Mouse (Mus musculus): ENCODE measurements around the gene Mllt1. TPM values are rescaled to one million over a fixed set of nuclear protein-coding genes. Genes with fewer than 3 reads are reported as not detected.

Mllt1 gene
- polyA plus RNA-seq, 1 experiment from 2014 or later: 25.8 TPM

GRCm38 (mm10) chr17:56907096-56907495, 28.1 kb downstream of the Mllt1 start:
- Histone ChIP-seq H3K9me3 (replicated peaks) (no peaks in the 10 kb centered on the region), H3K4me3 (no peak overlapping the region), H3K27me3 (no peaks in the 10 kb centered on the region), H3K27ac (peak overlapping the region; percentile 59; the same call in 1 of the 2 replicates), H3K9ac (no peak overlapping the region), H3K36me3 (peaks cover 33% of the 10 kb centered on the region; the same call in 1 of the 2 replicates), H3K4me2 (no peak overlapping the region), H3K4me1 (replicated peaks) (peaks cover 23% of the 10 kb centered on the region)
- WGBS: 77% methylated on average over 5 of the region's 5 CpGs
- ATAC-seq (replicated peaks; ENCODE audit: insufficient number of reproducible peaks, insufficient read depth, low FRiP score, low read depth): no peak

GRCm38 (mm10) chr17:56906166-56906565, 29.0 kb downstream of the Mllt1 start:
- no peak overlapping the region for H3K4me3 ChIP-seq
- no peaks in the 10 kb centered on the region for H3K27me3 ChIP-seq
- no peaks in the 10 kb centered on the region for H3K9me3 ChIP-seq (replicated peaks)
- no peak overlapping the region for H3K4me2 ChIP-seq
- peaks cover 34% of the 10 kb centered on the region; the same call in 1 of the 2 replicates for H3K36me3 ChIP-seq
- ATAC-seq (replicated peaks; ENCODE audit: insufficient number of reproducible peaks, insufficient read depth, low FRiP score, low read depth): no peak
- WGBS: 92% methylated on average over 3 of the region's 3 CpGs
- H3K4me1 ChIP-seq (replicated peaks): peaks cover 23% of the 10 kb centered on the region
- no peak overlapping the region for H3K9ac ChIP-seq
- no peak overlapping the region for H3K27ac ChIP-seq

- Histone ChIP-seq H3K9ac (no peak overlapping the region), H3K27ac (no peak overlapping the region), H3K4me1 (replicated peaks) (peaks cover 11% of the 10 kb centered on the region), H3K9me3 (replicated peaks) (no peaks in the 10 kb centered on the region), H3K4me3 (no peak overlapping the region), H3K27me3 (no peaks in the 10 kb centered on the region), H3K36me3 (peaks cover 32% of the 10 kb centered on the region; the same call in 1 of the 2 replicates), H3K4me2 (no peak overlapping the region)
- no peak for ATAC-seq (replicated peaks; ENCODE audit: insufficient number of reproducible peaks, insufficient read depth, low FRiP score, low read depth)
- WGBS: 83% methylated on average over 5 of the region's 5 CpGs
These were observed 32.5 kb downstream of the Mllt1 start for GRCm38 (mm10) chr17:56902698-56903097.

GRCm38 (mm10) chr17:56897630-56898195, 37.5 kb downstream of the Mllt1 start:
- no peak overlapping the region for H3K9ac ChIP-seq
- H3K4me1 ChIP-seq (replicated peaks): no peaks in the 10 kb centered on the region
- no peaks in the 10 kb centered on the region for H3K27me3 ChIP-seq
- ATAC-seq (replicated peaks; ENCODE audit: insufficient number of reproducible peaks, insufficient read depth, low FRiP score, low read depth): peak; percentile 57; the same call in 1 of the 2 replicates
- WGBS: 78% methylated on average over 7 of the region's 7 CpGs
- H3K27ac ChIP-seq: no peak overlapping the region
- no peaks in the 10 kb centered on the region for H3K9me3 ChIP-seq (replicated peaks)
- no peak overlapping the region for H3K4me2 ChIP-seq
- H3K4me3 ChIP-seq: no peak overlapping the region
- H3K36me3 ChIP-seq: peaks cover 59% of the 10 kb centered on the region

GRCm38 (mm10) chr17:56896513-56897129, 38.6 kb downstream of the Mllt1 start:
- H3K4me2 ChIP-seq: no peak overlapping the region
- no peaks in the 10 kb centered on the region for H3K9me3 ChIP-seq (replicated peaks)
- no peak overlapping the region for H3K4me3 ChIP-seq
- H3K4me1 ChIP-seq (replicated peaks): no peaks in the 10 kb centered on the region
- ATAC-seq (replicated peaks; ENCODE audit: insufficient number of reproducible peaks, insufficient read depth, low FRiP score, low read depth): no peak
- H3K9ac ChIP-seq: no peak overlapping the region
- WGBS: 89% methylated on average over 6 of the region's 6 CpGs
- H3K36me3 ChIP-seq: peaks cover 58% of the 10 kb centered on the region
- no peak overlapping the region for H3K27ac ChIP-seq
- H3K27me3 ChIP-seq: no peaks in the 10 kb centered on the region

- ATAC-seq (replicated peaks; ENCODE audit: insufficient number of reproducible peaks, insufficient read depth, low FRiP score, low read depth): no peak
- Histone ChIP-seq H3K4me2 (no peak overlapping the region), H3K27ac (no peak overlapping the region), H3K9ac (no peak overlapping the region), H3K4me1 (replicated peaks) (no peaks in the 10 kb centered on the region), H3K4me3 (no peak overlapping the region), H3K27me3 (no peaks in the 10 kb centered on the region), H3K9me3 (replicated peaks) (no peaks in the 10 kb centered on the region), H3K36me3 (peaks cover 60% of the 10 kb centered on the region)
- 87% methylated on average over 9 of the region's 9 CpGs for WGBS
These were observed 39.8 kb downstream of the Mllt1 start for GRCm38 (mm10) chr17:56895368-56895918.

- Histone ChIP-seq H3K9ac (no peak overlapping the region), H3K4me1 (replicated peaks) (no peaks in the 10 kb centered on the region), H3K4me2 (no peak overlapping the region), H3K27ac (no peak overlapping the region), H3K36me3 (peaks cover 31% of the 10 kb centered on the region), H3K27me3 (no peaks in the 10 kb centered on the region), H3K9me3 (replicated peaks) (no peaks in the 10 kb centered on the region), H3K4me3 (no peak overlapping the region)
- WGBS: 89% methylated on average over 2 of the region's 2 CpGs
- no peak for ATAC-seq (replicated peaks; ENCODE audit: insufficient number of reproducible peaks, insufficient read depth, low FRiP score, low read depth)
These were observed 45.2 kb downstream of the Mllt1 start for GRCm38 (mm10) chr17:56890018-56890417.

GRCm38 (mm10) chr17:56888050-56888449, 47.2 kb downstream of the Mllt1 start:
- Histone ChIP-seq H3K4me3 (no peak overlapping the region), H3K27me3 (no peaks in the 10 kb centered on the region), H3K36me3 (peaks cover 15% of the 10 kb centered on the region), H3K27ac (no peak overlapping the region), H3K9me3 (replicated peaks) (no peaks in the 10 kb centered on the region), H3K4me1 (replicated peaks) (peaks cover 18% of the 10 kb centered on the region), H3K9ac (no peak overlapping the region), H3K4me2 (no peak overlapping the region)
- WGBS: 91% methylated on average over 2 of the region's 3 CpGs
- ATAC-seq (replicated peaks; ENCODE audit: insufficient number of reproducible peaks, insufficient read depth, low FRiP score, low read depth): no peak

- Histone ChIP-seq H3K4me3 (no peak overlapping the region), H3K27ac (0 out of 2 replicates have a peak overlapping the region, but pooled peaks have one; percentile 9), H3K9ac (no peak overlapping the region), H3K4me1 (replicated peaks) (peaks cover 18% of the 10 kb centered on the region), H3K4me2 (no peak overlapping the region), H3K36me3 (no peaks in the 10 kb centered on the region), H3K27me3 (no peaks in the 10 kb centered on the region), H3K9me3 (replicated peaks) (no peaks in the 10 kb centered on the region)
- ATAC-seq (replicated peaks; ENCODE audit: insufficient number of reproducible peaks, insufficient read depth, low FRiP score, low read depth): no peak
- WGBS: 86% methylated on average over 17 of the region's 17 CpGs
These were observed 50.4 kb downstream of the Mllt1 start for GRCm38 (mm10) chr17:56884809-56885208.

GRCm38 (mm10) chr17:56884331-56884730, 50.9 kb downstream of the Mllt1 start:
- no peaks in the 10 kb centered on the region for H3K36me3 ChIP-seq
- WGBS: 38% methylated on average over 5 of the region's 5 CpGs
- H3K4me3 ChIP-seq: no peak overlapping the region
- peaks cover 18% of the 10 kb centered on the region for H3K4me1 ChIP-seq (replicated peaks)
- H3K9ac ChIP-seq: no peak overlapping the region
- H3K27me3 ChIP-seq: no peaks in the 10 kb centered on the region
- ATAC-seq (replicated peaks; ENCODE audit: insufficient number of reproducible peaks, insufficient read depth, low FRiP score, low read depth): no peak; the same call in 1 of the 2 replicates
- H3K9me3 ChIP-seq (replicated peaks): no peaks in the 10 kb centered on the region
- H3K27ac ChIP-seq: 0 out of 2 replicates have a peak overlapping the region, but pooled peaks have one; percentile 9
- 0 out of 2 replicates have a peak overlapping the region, but pooled peaks have one; percentile 61 for H3K4me2 ChIP-seq

- H3K27ac ChIP-seq: no peak overlapping the region
- no peaks in the 10 kb centered on the region for H3K27me3 ChIP-seq
- no peaks in the 10 kb centered on the region for H3K36me3 ChIP-seq
- no peaks in the 10 kb centered on the region for H3K9me3 ChIP-seq (replicated peaks)
- peaks cover 18% of the 10 kb centered on the region for H3K4me1 ChIP-seq (replicated peaks)
- peak overlapping the region; percentile 40 for H3K9ac ChIP-seq
- H3K4me2 ChIP-seq: peak overlapping the region; percentile 61
- WGBS: 30% methylated on average over 17 of the region's 17 CpGs
- 0 out of 2 replicates have a peak, but pooled peaks have one; percentile 20 for ATAC-seq (replicated peaks; ENCODE audit: insufficient number of reproducible peaks, insufficient read depth, low FRiP score, low read depth)
- H3K4me3 ChIP-seq: peak overlapping the region; percentile 38
These were observed 51.6 kb downstream of the Mllt1 start for GRCm38 (mm10) chr17:56883612-56884011.
